Mouse (Mus musculus) liver, adult 2 months (tissue): ENCODE data around the gene Pkdcc.

Source experiments
- CTCF ChIP-seq: fragments of 200-500 bp; IDR thresholded peaks from 2 replicates; pipeline ENCODE4 v1.5.1; 2011; ENCODE audit warnings: low read depth, low read length, control low read depth
- POLR2A ChIP-seq: fragments of 200-500 bp; IDR thresholded peaks from 2 replicates; pipeline ENCODE4 v1.6.1; 2011; ENCODE audit warnings: low read length, control low read depth; ENCODE audit not compliant: insufficient read depth; ENCODE audit errors: extremely low read depth

DNA sequence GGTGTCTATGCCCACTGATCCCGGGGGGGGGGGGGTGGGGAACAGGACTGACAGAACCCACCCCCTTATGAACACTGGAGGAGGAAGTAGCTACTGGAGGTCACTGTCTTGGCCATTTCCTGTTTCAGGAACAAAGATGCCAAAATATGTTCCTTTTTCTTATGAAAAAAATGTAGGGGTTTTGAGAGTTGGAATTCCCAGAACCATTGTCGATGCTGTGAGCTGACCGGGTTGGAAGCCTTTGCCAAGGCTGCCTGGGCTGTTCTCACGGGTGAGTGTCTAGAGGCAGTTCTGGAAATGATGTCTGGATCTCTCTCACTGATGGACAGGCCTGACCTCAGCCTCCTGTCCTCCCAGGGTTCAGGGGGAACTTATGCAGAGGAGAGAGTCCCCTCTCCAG is 59.0 kb downstream of the Pkdcc start:
- TF ChIP-seq CTCF (no peak), POLR2A (no peak)
